Mouse (Mus musculus): ENCODE data around the gene Eif4e3.

- TF ChIP-seq NRF1 (IDR thresholded peaks at IDR 0.05; ENCODE audit: low read depth, low read length) = no peak
- TF ChIP-seq EP300 (IDR thresholded peaks at IDR 0.05; ENCODE audit: low read length) = no peak
- no peak for TF ChIP-seq POLR2A (IDR thresholded peaks at IDR 0.05; ENCODE audit: low read depth, low read length)
These were observed 25.2 kb upstream of the Eif4e3 start for GRCm38 (mm10) chr6:99691666-99692205.
